Mouse (Mus musculus) heart, adult 18-20 months (tissue): ENCODE measurements around the gene AI467606. TPM values are rescaled to one million over a fixed set of nuclear protein-coding genes. Genes with fewer than 3 reads are reported as not detected.

ENCODE experiments used
- DNase-seq, 2 experiments: peaks; one replicate each; pipeline ENCODE4 v3.0.0; 2021 to 2022; ENCODE audit warnings: mixed read lengths in 1 of 2
- total RNA-seq, 2 experiments: library from RNA; stranded (reverse); gene quantifications; 2 replicates each; pipeline ENCODE4 v1.2.3; 2021

AI467606 gene
- total RNA-seq, 2 experiments from 2014 or later = 1.3 to 2.9 TPM

- no peak for DNase-seq
Observed at GRCm38 (mm10) chr7:127093914-127094313, 2.8 kb downstream of the AI467606 start.

- no peak for DNase-seq
Observed at GRCm38 (mm10) chr7:127096456-127096855, 5.3 kb downstream of the AI467606 start.

- no peak for DNase-seq
Observed at GRCm38 (mm10) chr7:127098521-127098920, 7.4 kb downstream of the AI467606 start.

- DNase-seq = no peak
Observed at GRCm38 (mm10) chr7:127098950-127099349, 7.8 kb downstream of the AI467606 start.

GRCm38 (mm10) chr7:127099528-127099927, 8.4 kb downstream of the AI467606 start:
- no peak for DNase-seq

- DNase-seq = no peak
Observed at GRCm38 (mm10) chr7:127101451-127102016, 10.4 kb downstream of the AI467606 start.

- no peak for DNase-seq
Observed at GRCm38 (mm10) chr7:127102148-127102547, 11.0 kb downstream of the AI467606 start.

- DNase-seq = no peak
Observed at GRCm38 (mm10) chr7:127103960-127104359, 12.8 kb downstream of the AI467606 start.

- peak; percentile 85 to 87 for DNase-seq
Observed at GRCm38 (mm10) chr7:127104560-127105332, 13.6 kb downstream of the AI467606 start.

GRCm38 (mm10) chr7:127105551-127105950, 14.4 kb downstream of the AI467606 start:
- no peak for DNase-seq

- peak; percentile 71 to 81 for DNase-seq
Observed at GRCm38 (mm10) chr7:127110239-127111007, 19.3 kb downstream of the AI467606 start.

GRCm38 (mm10) chr7:127111461-127111860, 20.3 kb downstream of the AI467606 start:
- DNase-seq = peak in 1 of 2 experiments; percentile 62

- no peak for DNase-seq
Observed at GRCm38 (mm10) chr7:127112251-127112841, 21.2 kb downstream of the AI467606 start.

GRCm38 (mm10) chr7:127112921-127113597, 21.9 kb downstream of the AI467606 start:
- no peak for DNase-seq

- DNase-seq = no peak
Observed at GRCm38 (mm10) chr7:127113614-127114259, 22.6 kb downstream of the AI467606 start.

- no peak for DNase-seq
Observed at GRCm38 (mm10) chr7:127114920-127115319, 23.8 kb downstream of the AI467606 start.

- no peak for DNase-seq
Observed at GRCm38 (mm10) chr7:127116331-127116935, 25.3 kb downstream of the AI467606 start.

GRCm38 (mm10) chr7:127117948-127118347, 26.8 kb downstream of the AI467606 start:
- DNase-seq = peak; percentile 36 to 38

- DNase-seq = no peak
Observed at GRCm38 (mm10) chr7:127118671-127119445, 27.7 kb downstream of the AI467606 start.
